Mouse (Mus musculus) intestine, postnatal 0 days (tissue): ENCODE data around the gene Mx1. TPM values are rescaled to one million over a fixed set of nuclear protein-coding genes. Genes with fewer than 3 reads are reported as not detected.

Experiments used
- ATAC-seq: fragments of 200-750 bp; cut with Nextera tagmentation; 2 replicates; pipeline ENCODE4 v1.8.0; 2017; ENCODE audit warnings: mild to moderate bottlenecking, moderate TSS enrichment, moderate library complexity
- H3K27ac ChIP-seq: fragments of 300-500 bp; sonication (generic); 2 replicates; pipeline ENCODE4 v1.5.1; 2014; ENCODE audit warnings: mild to moderate bottlenecking, low read depth, low read length, moderate library complexity
- H3K27me3 ChIP-seq: fragments of 300-500 bp; sonication (generic); replicated peaks from 2 replicates; pipeline ENCODE4 v1.6.1; 2014; ENCODE audit warnings: low read length, mixed read lengths; ENCODE audit not compliant: control insufficient read depth, insufficient read depth
- H3K36me3 ChIP-seq: fragments of 300-500 bp; sonication (generic); 2 replicates; pipeline ENCODE4 v1.6.1; 2014; ENCODE audit warnings: mild to moderate bottlenecking, moderate library complexity; ENCODE audit not compliant: control insufficient read depth, insufficient read depth
- H3K4me1 ChIP-seq: fragments of 300-500 bp; sonication (generic); replicated peaks from 2 replicates; pipeline ENCODE4 v1.6.1; 2014; ENCODE audit warnings: antibody characterized with exemption, low read length, mixed read lengths; ENCODE audit not compliant: control insufficient read depth, insufficient read depth
- H3K4me2 ChIP-seq: fragments of 300-500 bp; sonication (generic); replicated peaks from 2 replicates; pipeline ENCODE4 v1.6.1; 2014; ENCODE audit warnings: low read depth, mild to moderate bottlenecking, moderate library complexity
- H3K4me3 ChIP-seq: fragments of 300-500 bp; sonication (generic); 2 replicates; pipeline ENCODE4 v1.5.1; 2014; ENCODE audit warnings: low read depth, low read length
- H3K9ac ChIP-seq: fragments of 300-500 bp; sonication (generic); 2 replicates; pipeline ENCODE4 v1.6.1; 2014; ENCODE audit warnings: mild to moderate bottlenecking, low read depth, low read length
- H3K9me3 ChIP-seq: fragments of 300-500 bp; sonication (generic); 2 replicates; pipeline ENCODE4 v1.6.1; 2016; ENCODE audit warnings: mixed run types; ENCODE audit not compliant: control insufficient read depth
- CTCF ChIP-seq: sonication (generic); IDR thresholded peaks from 2 replicates; pipeline ENCODE4 v1.5.1; 2016; ENCODE audit warnings: low read depth, mild to moderate bottlenecking, control low read depth, antibody characterized with exemption, moderate library complexity
- WGBS: fragments of 180-500 bp; shearing (Covaris S2); extraction: QIAGEN DNeasy Blood & Tissue Kit; methylation state at CpG from one replicate; pipeline ENCODE4 v1.1.7; 2014; 5-methylcytosine and 5-hydroxymethylcytosine counted together
- polyA plus RNA-seq: library from polyadenylated mRNA; unstranded; fragments of >200 nt; fragmentation: Nextera tagmentation; extraction: Ambion mirVana; gene quantifications from 2 replicates; pipeline ENCODE4 v1.2.1, GENCODE M21; 2015

The Mx1 gene
- polyA plus RNA-seq, 1 experiment from 2014 or later, result 0.18 TPM

DNA sequence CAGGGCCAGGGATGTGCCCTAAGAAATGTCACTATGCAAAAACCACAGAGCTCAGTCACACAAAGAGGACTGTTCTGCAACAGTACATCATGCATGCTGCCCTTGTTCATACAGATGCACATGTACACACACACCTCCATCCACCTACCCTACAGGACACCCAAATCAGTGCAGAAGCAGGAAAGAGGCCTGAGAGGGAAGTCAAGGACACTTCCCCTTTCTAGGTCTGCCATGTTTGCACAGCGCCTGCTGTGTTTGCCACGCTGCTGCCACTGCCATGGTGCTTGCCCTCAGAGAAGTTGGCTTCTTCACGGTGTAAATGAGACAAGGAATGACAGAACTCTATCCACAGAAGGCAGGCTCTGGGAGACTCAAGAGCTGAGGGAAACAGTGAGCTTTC lies 41.1 kb upstream of the Mx1 start:
- Histone ChIP-seq H3K27me3 (no peaks in the 10 kb centered on the region), H3K9me3 (no peaks in the 10 kb centered on the region), H3K4me1 (peaks cover 3% of the 10 kb centered on the region; the same call in 1 of the 2 replicates), H3K4me2 (no peak overlapping the region), H3K27ac (no peak overlapping the region), H3K4me3 (no peak overlapping the region), H3K36me3 (no peaks in the 10 kb centered on the region), H3K9ac (no peak overlapping the region)
- WGBS, result 79% methylated on average over 3 of the region's 3 CpGs
- TF ChIP-seq CTCF, result no peak
- no peak for ATAC-seq

DNA sequence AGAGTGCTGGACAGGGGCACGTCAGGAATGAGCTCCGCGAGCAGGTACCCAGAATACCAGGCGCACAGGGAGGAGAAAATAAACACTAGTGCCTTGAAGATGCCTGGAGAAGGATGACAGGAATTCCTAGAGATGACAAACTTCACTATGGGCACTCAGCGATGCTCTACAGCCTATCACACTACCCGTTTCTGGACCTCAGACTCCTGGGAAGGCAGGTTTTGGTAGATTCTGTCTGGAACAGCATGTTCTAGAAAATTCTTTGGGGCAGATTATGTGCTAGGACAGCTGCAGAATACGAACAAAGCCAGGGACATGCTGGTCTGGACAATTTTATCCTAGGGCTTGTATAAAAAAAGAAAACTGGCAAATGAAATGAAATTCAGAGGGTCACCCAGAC lies 38.2 kb upstream of the Mx1 start:
- H3K4me1 ChIP-seq, result peaks cover 9% of the 10 kb centered on the region
- H3K36me3 ChIP-seq, result no peaks in the 10 kb centered on the region
- WGBS, result 82% methylated on average over 7 of the region's 7 CpGs
- H3K4me3 ChIP-seq, result no peak overlapping the region
- H3K4me2 ChIP-seq, result no peak overlapping the region
- no peak for ATAC-seq
- no peaks in the 10 kb centered on the region for H3K9me3 ChIP-seq
- no peak for TF ChIP-seq CTCF
- H3K27me3 ChIP-seq, result no peaks in the 10 kb centered on the region
- H3K27ac ChIP-seq, result no peak overlapping the region
- H3K9ac ChIP-seq, result no peak overlapping the region

DNA sequence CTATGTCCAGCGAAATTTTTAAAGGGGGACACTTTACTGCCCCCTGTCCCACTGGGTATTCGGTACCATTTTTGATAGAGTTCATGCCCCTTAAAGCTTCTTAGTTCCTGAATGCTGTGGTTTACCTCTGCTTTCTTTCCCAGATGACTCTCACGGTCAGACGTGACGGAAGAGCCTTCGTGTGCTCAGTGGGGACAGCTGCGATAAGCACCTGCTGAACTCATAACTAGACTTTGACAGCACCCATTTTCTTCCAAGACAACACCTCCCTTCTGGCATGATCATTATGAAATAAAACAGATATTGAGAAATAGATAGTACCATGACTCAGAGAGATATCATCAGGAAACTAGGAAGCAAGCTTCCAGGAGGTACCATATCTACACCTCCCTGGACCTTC lies 36.7 kb upstream of the Mx1 start:
- H3K4me2 ChIP-seq, result no peak overlapping the region
- no peak overlapping the region for H3K9ac ChIP-seq
- peak; percentile 60 for ATAC-seq
- no peaks in the 10 kb centered on the region for H3K36me3 ChIP-seq
- H3K4me3 ChIP-seq, result no peak overlapping the region
- no peak for TF ChIP-seq CTCF
- H3K27me3 ChIP-seq, result no peaks in the 10 kb centered on the region
- no peaks in the 10 kb centered on the region for H3K9me3 ChIP-seq
- 49% methylated on average over 7 of the region's 7 CpGs for WGBS
- H3K27ac ChIP-seq, result peak overlapping the region; percentile 57
- H3K4me1 ChIP-seq, result peaks cover 7% of the 10 kb centered on the region; the same call in 1 of the 2 replicates

DNA sequence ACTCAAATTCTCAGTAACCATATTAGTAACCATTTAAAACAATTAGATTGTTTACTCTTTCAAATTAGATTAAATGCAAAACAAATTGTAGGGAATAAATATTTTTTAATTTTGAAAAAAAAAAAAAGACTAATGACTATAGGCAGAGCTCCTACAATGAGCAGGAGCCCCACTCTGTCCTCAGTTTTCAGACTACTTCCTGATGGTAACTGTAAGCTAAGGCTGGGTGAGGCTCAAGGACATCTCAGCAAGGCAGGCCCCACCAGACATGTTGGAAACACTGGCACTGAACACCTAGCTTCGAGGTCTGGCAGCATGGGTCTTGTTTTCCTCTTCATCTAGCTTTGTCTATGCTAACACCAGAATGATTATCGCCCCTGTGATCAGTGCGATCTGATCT lies 35.4 kb upstream of the Mx1 start:
- peak overlapping the region; percentile 77 for H3K27ac ChIP-seq
- H3K36me3 ChIP-seq, result no peaks in the 10 kb centered on the region
- peaks cover 7% of the 10 kb centered on the region; the same call in 1 of the 2 replicates for H3K4me1 ChIP-seq
- no peak overlapping the region for H3K4me2 ChIP-seq
- no peaks in the 10 kb centered on the region for H3K9me3 ChIP-seq
- TF ChIP-seq CTCF, result no peak
- peak; percentile 58; the same call in 1 of the 2 replicates for ATAC-seq
- no peaks in the 10 kb centered on the region for H3K27me3 ChIP-seq
- no peak overlapping the region for H3K9ac ChIP-seq
- 75% methylated on average over 3 of the region's 3 CpGs for WGBS
- H3K4me3 ChIP-seq, result no peak overlapping the region

DNA sequence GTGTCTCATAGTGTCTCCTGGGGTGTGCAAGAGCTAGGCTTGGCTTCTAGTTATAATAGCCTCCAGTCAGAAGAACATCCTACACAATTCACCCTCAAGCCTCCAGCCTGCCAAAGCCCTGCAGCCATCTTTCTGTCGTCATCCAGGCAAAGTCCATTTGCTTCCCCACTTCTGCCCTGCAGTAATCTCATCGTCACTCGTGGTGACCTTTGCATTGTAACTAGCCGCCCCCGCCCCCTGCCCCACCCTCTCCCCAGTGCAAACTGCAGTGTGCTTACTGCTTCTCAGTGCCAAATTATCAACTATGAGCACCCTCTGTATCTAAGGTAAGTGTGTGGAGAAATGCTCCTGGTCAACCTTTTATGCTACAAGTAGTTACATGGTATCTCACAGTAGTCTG lies 35.0 kb upstream of the Mx1 start:
- H3K4me2 ChIP-seq, result no peak overlapping the region
- no peak overlapping the region for H3K4me3 ChIP-seq
- H3K36me3 ChIP-seq, result no peaks in the 10 kb centered on the region
- no peak for TF ChIP-seq CTCF
- no peaks in the 10 kb centered on the region for H3K9me3 ChIP-seq
- no peak overlapping the region for H3K9ac ChIP-seq
- no peaks in the 10 kb centered on the region for H3K27me3 ChIP-seq
- peaks cover 7% of the 10 kb centered on the region; the same call in 1 of the 2 replicates for H3K4me1 ChIP-seq
- peak; percentile 95 for ATAC-seq
- H3K27ac ChIP-seq, result peak overlapping the region; percentile 77
- WGBS, result 25% methylated on average over 5 of the region's 5 CpGs

DNA sequence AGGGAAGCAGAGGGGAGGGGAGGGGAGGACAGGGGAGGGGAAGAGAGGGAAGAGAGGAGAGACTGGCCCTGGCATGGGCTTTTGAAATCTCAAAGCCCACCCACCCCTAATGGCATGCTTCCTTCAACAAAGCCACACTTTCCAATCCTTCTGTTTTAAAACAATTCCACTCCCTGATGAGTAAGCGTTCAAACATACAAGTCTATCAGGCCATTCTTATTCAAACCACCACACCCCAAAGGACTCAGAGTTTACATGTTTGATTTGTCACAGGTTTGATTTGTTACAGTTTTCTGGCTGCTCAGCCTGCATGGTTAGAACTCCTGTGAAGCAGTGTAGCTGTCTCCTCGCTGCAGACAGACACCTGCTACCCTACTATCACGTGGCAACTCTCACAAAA lies 33.3 kb upstream of the Mx1 start:
- peaks cover 7% of the 10 kb centered on the region; the same call in 1 of the 2 replicates for H3K4me1 ChIP-seq
- no peak for ATAC-seq
- H3K4me2 ChIP-seq, result no peak overlapping the region
- TF ChIP-seq CTCF, result no peak
- no peak overlapping the region for H3K4me3 ChIP-seq
- H3K27ac ChIP-seq, result no peak overlapping the region
- H3K9me3 ChIP-seq, result no peaks in the 10 kb centered on the region
- WGBS, result 28% methylated on average over 3 of the region's 3 CpGs
- no peaks in the 10 kb centered on the region for H3K27me3 ChIP-seq
- no peaks in the 10 kb centered on the region for H3K36me3 ChIP-seq
- H3K9ac ChIP-seq, result no peak overlapping the region

DNA sequence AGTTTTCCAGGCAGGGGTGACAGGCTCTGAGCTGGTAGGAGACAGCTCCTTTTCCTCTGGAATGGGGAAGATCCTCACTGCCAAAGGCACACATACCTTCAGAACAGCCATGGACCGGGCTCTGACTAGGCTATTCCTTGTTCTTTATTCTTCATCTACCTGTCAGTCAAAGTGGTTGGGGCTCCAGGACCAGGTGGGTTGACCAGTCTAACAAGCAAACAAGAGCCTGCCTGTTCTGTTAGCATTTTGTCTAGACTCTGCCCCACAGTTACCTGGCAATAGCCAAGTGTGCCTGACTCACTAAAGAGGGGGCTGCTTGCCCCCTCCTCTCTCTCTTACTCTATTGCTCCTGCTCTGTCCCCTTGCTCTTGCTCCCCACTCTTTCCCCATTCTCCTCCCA lies 29.7 kb upstream of the Mx1 start:
- WGBS, result 48% methylated on average over 1 of the region's 1 CpGs
- H3K36me3 ChIP-seq, result no peaks in the 10 kb centered on the region
- ATAC-seq, result no peak
- no peaks in the 10 kb centered on the region for H3K9me3 ChIP-seq
- no peak overlapping the region for H3K27ac ChIP-seq
- H3K4me2 ChIP-seq, result no peak overlapping the region
- H3K27me3 ChIP-seq, result no peaks in the 10 kb centered on the region
- H3K9ac ChIP-seq, result no peak overlapping the region
- no peaks in the 10 kb centered on the region for H3K4me1 ChIP-seq
- no peak for TF ChIP-seq CTCF
- H3K4me3 ChIP-seq, result no peak overlapping the region
